Mouse (Mus musculus): ENCODE data around the gene Ccdc33. TPM values are rescaled to one million over a fixed set of nuclear protein-coding genes. Genes with fewer than 3 reads are reported as not detected.

The Ccdc33 gene
- polyA plus RNA-seq, 1 experiment from 2014 or later: not detected

- no peak for ATAC-seq (ENCODE audit: insufficient number of reproducible peaks, low FRiP score)
- Histone ChIP-seq H3K4me3 (no peak overlapping the region), H3K27me3 (replicated peaks) (peaks cover 41% of the 10 kb centered on the region), H3K27ac (ENCODE audit: poor library complexity, severe bottlenecking) (no peak overlapping the region), H3K9me3 (replicated peaks) (no peaks in the 10 kb centered on the region), H3K9ac (no peak overlapping the region), H3K36me3 (no peaks in the 10 kb centered on the region), H3K4me1 (replicated peaks) (peaks cover 34% of the 10 kb centered on the region), H3K4me2 (no peak overlapping the region)
- WGBS: 59% methylated on average over 10 of the region's 10 CpGs
These were observed 71.6 kb downstream of the Ccdc33 start for GRCm38 (mm10) chr9:58047061-58047460.

GRCm38 (mm10) chr9:58045646-58046045 lies 73.0 kb downstream of the Ccdc33 start:
- Histone ChIP-seq H3K9ac (no peak overlapping the region), H3K27ac (ENCODE audit: poor library complexity, severe bottlenecking) (no peak overlapping the region), H3K9me3 (replicated peaks) (no peaks in the 10 kb centered on the region), H3K4me3 (no peak overlapping the region), H3K4me2 (no peak overlapping the region), H3K27me3 (replicated peaks) (peaks cover 35% of the 10 kb centered on the region), H3K4me1 (replicated peaks) (peaks cover 43% of the 10 kb centered on the region), H3K36me3 (no peaks in the 10 kb centered on the region)
- no peak for ATAC-seq (ENCODE audit: insufficient number of reproducible peaks, low FRiP score)
- 37% methylated on average over 4 of the region's 4 CpGs for WGBS

GRCm38 (mm10) chr9:58044828-58045227 lies 73.8 kb downstream of the Ccdc33 start:
- Histone ChIP-seq H3K27ac (ENCODE audit: poor library complexity, severe bottlenecking) (no peak overlapping the region), H3K4me1 (replicated peaks) (peaks cover 43% of the 10 kb centered on the region), H3K36me3 (no peaks in the 10 kb centered on the region), H3K4me2 (no peak overlapping the region), H3K4me3 (no peak overlapping the region), H3K9me3 (replicated peaks) (no peaks in the 10 kb centered on the region), H3K27me3 (replicated peaks) (peaks cover 29% of the 10 kb centered on the region), H3K9ac (no peak overlapping the region)
- whole genome bisulfite sequencing: 44% methylated on average over 10 of the region's 10 CpGs
- no peak for ATAC-seq (ENCODE audit: insufficient number of reproducible peaks, low FRiP score)

GRCm38 (mm10) chr9:58043496-58044017 lies 75.1 kb downstream of the Ccdc33 start:
- 81% methylated on average over 10 of the region's 10 CpGs for WGBS
- Histone ChIP-seq H3K27ac (ENCODE audit: poor library complexity, severe bottlenecking) (no peak overlapping the region), H3K4me2 (no peak overlapping the region), H3K9me3 (replicated peaks) (no peaks in the 10 kb centered on the region), H3K4me3 (no peak overlapping the region), H3K9ac (no peak overlapping the region), H3K27me3 (replicated peaks) (peaks cover 27% of the 10 kb centered on the region), H3K4me1 (replicated peaks) (peaks cover 36% of the 10 kb centered on the region), H3K36me3 (no peaks in the 10 kb centered on the region)
- ATAC-seq (ENCODE audit: insufficient number of reproducible peaks, low FRiP score): no peak

- Histone ChIP-seq H3K9ac (no peak overlapping the region; the same call in 1 of the 2 replicates), H3K27me3 (replicated peaks) (peaks cover 35% of the 10 kb centered on the region), H3K9me3 (replicated peaks) (no peaks in the 10 kb centered on the region), H3K4me1 (replicated peaks) (peaks cover 25% of the 10 kb centered on the region), H3K4me2 (no peak overlapping the region), H3K4me3 (no peak overlapping the region), H3K27ac (ENCODE audit: poor library complexity, severe bottlenecking) (no peak overlapping the region), H3K36me3 (no peaks in the 10 kb centered on the region)
- ATAC-seq (ENCODE audit: insufficient number of reproducible peaks, low FRiP score): no peak
- 40% methylated on average over 10 of the region's 10 CpGs for WGBS
These were observed 76.2 kb downstream of the Ccdc33 start for GRCm38 (mm10) chr9:58042391-58042790.

- no peak overlapping the region for H3K4me2 ChIP-seq
- 57% methylated on average over 4 of the region's 4 CpGs for WGBS
These were observed 77.6 kb downstream of the Ccdc33 start for GRCm38 (mm10) chr9:58040977-58041376.

GRCm38 (mm10) chr9:58038500-58039168 lies 80.0 kb downstream of the Ccdc33 start:
- no peaks in the 10 kb centered on the region for H3K9me3 ChIP-seq (replicated peaks)
- H3K27me3 ChIP-seq (replicated peaks): peaks cover 58% of the 10 kb centered on the region
- H3K27ac ChIP-seq (ENCODE audit: poor library complexity, severe bottlenecking): no peak overlapping the region
- no peak overlapping the region for H3K4me2 ChIP-seq
- ATAC-seq (ENCODE audit: insufficient number of reproducible peaks, low FRiP score): no peak; the same call in 1 of the 2 replicates
- no peak overlapping the region for H3K4me3 ChIP-seq
- H3K4me1 ChIP-seq (replicated peaks): peaks cover 22% of the 10 kb centered on the region
- WGBS: 28% methylated on average over 19 of the region's 19 CpGs
- H3K9ac ChIP-seq: no peak overlapping the region
- no peaks in the 10 kb centered on the region for H3K36me3 ChIP-seq

More at GRCm38 (mm10) chr9:58040977-58041376, 77.6 kb downstream of the Ccdc33 start:
- ATAC-seq (ENCODE audit: insufficient number of reproducible peaks, low FRiP score): no peak
- no peaks in the 10 kb centered on the region for H3K36me3 ChIP-seq
- H3K9ac ChIP-seq: no peak overlapping the region
- H3K9me3 ChIP-seq (replicated peaks): no peaks in the 10 kb centered on the region
- peaks cover 49% of the 10 kb centered on the region for H3K27me3 ChIP-seq (replicated peaks)
- no peak overlapping the region for H3K27ac ChIP-seq (ENCODE audit: poor library complexity, severe bottlenecking)
- no peak overlapping the region for H3K4me3 ChIP-seq
- peaks cover 22% of the 10 kb centered on the region for H3K4me1 ChIP-seq (replicated peaks)

GRCm38 (mm10) chr9:58036961-58037360 lies 81.7 kb downstream of the Ccdc33 start:
- H3K27me3 ChIP-seq (replicated peaks): peaks cover 71% of the 10 kb centered on the region
- H3K9me3 ChIP-seq (replicated peaks): no peaks in the 10 kb centered on the region
- no peak overlapping the region for H3K4me3 ChIP-seq
- no peak overlapping the region for H3K27ac ChIP-seq (ENCODE audit: poor library complexity, severe bottlenecking)
- WGBS: 72% methylated on average over 4 of the region's 4 CpGs
- H3K4me1 ChIP-seq (replicated peaks): peaks cover 10% of the 10 kb centered on the region
- H3K4me2 ChIP-seq: no peak overlapping the region
- no peak for ATAC-seq (ENCODE audit: insufficient number of reproducible peaks, low FRiP score)
- no peaks in the 10 kb centered on the region for H3K36me3 ChIP-seq
- no peak overlapping the region for H3K9ac ChIP-seq

GRCm38 (mm10) chr9:58035951-58036698 lies 82.5 kb downstream of the Ccdc33 start:
- WGBS: 62% methylated on average over 7 of the region's 7 CpGs
- H3K27me3 ChIP-seq (replicated peaks): peaks cover 74% of the 10 kb centered on the region
- 0 out of 2 replicates have a peak, but pooled peaks cover 2% of the 10 kb centered on the region for H3K4me1 ChIP-seq (replicated peaks)
- H3K9me3 ChIP-seq (replicated peaks): no peaks in the 10 kb centered on the region
- no peaks in the 10 kb centered on the region for H3K36me3 ChIP-seq
- H3K9ac ChIP-seq: no peak overlapping the region
- no peak overlapping the region for H3K4me2 ChIP-seq
- ATAC-seq (ENCODE audit: insufficient number of reproducible peaks, low FRiP score): no peak
- no peak overlapping the region for H3K27ac ChIP-seq (ENCODE audit: poor library complexity, severe bottlenecking)
- H3K4me3 ChIP-seq: no peak overlapping the region

- H3K36me3 ChIP-seq: no peaks in the 10 kb centered on the region
- no peaks in the 10 kb centered on the region for H3K4me1 ChIP-seq (replicated peaks)
- H3K4me2 ChIP-seq: no peak overlapping the region
- no peak for ATAC-seq (ENCODE audit: insufficient number of reproducible peaks, low FRiP score)
- no peak overlapping the region for H3K4me3 ChIP-seq
- H3K27ac ChIP-seq (ENCODE audit: poor library complexity, severe bottlenecking): no peak overlapping the region
- H3K9me3 ChIP-seq (replicated peaks): no peaks in the 10 kb centered on the region
- no peak overlapping the region for H3K9ac ChIP-seq
- peaks cover 78% of the 10 kb centered on the region for H3K27me3 ChIP-seq (replicated peaks)
- WGBS: 80% methylated on average over 2 of the region's 2 CpGs
These were observed 83.1 kb downstream of the Ccdc33 start for GRCm38 (mm10) chr9:58035519-58035918.

GRCm38 (mm10) chr9:58031895-58032294 lies 86.7 kb downstream of the Ccdc33 start:
- peaks cover 61% of the 10 kb centered on the region for H3K27me3 ChIP-seq (replicated peaks)
- H3K27ac ChIP-seq (ENCODE audit: poor library complexity, severe bottlenecking): no peak overlapping the region
- no peak overlapping the region for H3K4me3 ChIP-seq
- no peak for ATAC-seq (ENCODE audit: insufficient number of reproducible peaks, low FRiP score)
- H3K4me2 ChIP-seq: no peak overlapping the region
- no peaks in the 10 kb centered on the region for H3K36me3 ChIP-seq
- WGBS: 66% methylated on average over 5 of the region's 5 CpGs
- H3K9ac ChIP-seq: no peak overlapping the region
- no peaks in the 10 kb centered on the region for H3K9me3 ChIP-seq (replicated peaks)
- H3K4me1 ChIP-seq (replicated peaks): no peaks in the 10 kb centered on the region
